In the genomic region with DNA sequence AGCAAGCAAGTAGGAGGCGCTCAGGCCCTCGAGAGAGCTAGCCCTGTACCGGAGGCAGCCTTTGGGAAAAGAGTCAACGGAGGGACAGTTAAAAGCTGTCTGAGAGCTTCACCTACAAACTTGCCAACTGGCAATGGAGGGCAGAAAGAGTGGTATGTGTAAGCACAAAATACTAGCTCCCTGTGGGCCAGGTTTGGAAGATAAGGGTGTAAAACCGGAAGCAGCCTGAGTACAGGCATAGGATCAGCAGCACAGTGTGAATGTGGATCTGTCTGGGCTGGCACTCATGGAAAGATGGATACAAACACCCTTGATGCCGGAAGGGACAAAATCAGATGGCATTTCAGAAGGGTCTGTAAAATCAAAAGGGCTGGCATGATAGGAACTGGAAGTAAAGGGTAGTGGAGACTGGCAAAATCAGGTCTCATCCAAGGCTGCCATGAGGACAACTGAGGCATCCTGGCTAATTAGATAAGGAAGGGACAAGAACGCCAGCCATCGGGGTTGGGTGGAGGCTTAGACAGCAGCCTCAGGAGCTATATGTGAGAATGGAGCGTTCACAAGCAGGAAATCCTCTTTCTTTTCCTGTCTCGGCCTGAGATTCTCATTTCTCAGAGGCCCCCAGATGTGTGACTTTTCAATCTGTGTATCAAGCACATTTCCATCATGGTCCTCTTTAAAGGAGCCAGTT, we compare ENCODE assay signal across 23 mouse cellular contexts. TPM values are rescaled to one million over a fixed set of nuclear protein-coding genes. Genes with fewer than 3 reads are reported as not detected.
DNase-seq lines count a peak whose midpoint lies in the region; ATAC-seq and TF ChIP-seq lines count a peak whose summit lies in the region.
"Had no signal": no experiment of that assay in that cellular context is flagged by ENCODE, and none has a peak within 500 bp of the region (broad histone marks: within the 10 kb centered on the region; RNA-seq: fewer than 3 reads in every experiment).

No protein-coding gene starts in this region.

- WGBS in liver, embryonic 11.5 days, result 74% methylated on average over 10 of the region's 10 CpGs
- WGBS in liver, embryonic 15.5 days (ENCODE audit: insufficient replicate concordance), result 56% methylated on average over 10 of the region's 10 CpGs

- no peaks in the 10 kb centered on the region for H3K9me3 ChIP-seq in CH12.LX (replicated peaks; ENCODE audit: low read length)
- no peaks in the 10 kb centered on the region for H3K9me3 ChIP-seq in liver, embryonic 11.5 days (ENCODE audit: control insufficient read depth, low read length)
- no peaks in the 10 kb centered on the region for H3K9me3 ChIP-seq in liver, embryonic 15.5 days (replicated peaks)
- H3K9me3 ChIP-seq: embryonic facial prominence, embryonic 15.5 days; forebrain, embryonic 12.5 days; heart, embryonic 15.5 days; hindbrain, embryonic 12.5 days had no signal

- dilution Hi-C loops in CH12.LX (cut with MboI; ENCODE audit: extremely low pct_ligation_motif_present, extremely low pct_unique_long_range_greater_than_20kb, low sequenced_read_pairs), result no loop called here

- TF ChIP-seq CTCF in CH12.LX (conservative IDR thresholded peaks at IDR 0.05 in 1 of 2, IDR thresholded peaks at IDR 0.05 in 1 of 2; ENCODE audit: low read depth in 2 of 2, low read length in 2 of 2), result no peak

- no peak overlapping the region for H3K27ac ChIP-seq in CH12.LX (ENCODE audit: insufficient read depth, low read depth)
- peak overlapping the region; percentile 11; the same call in 1 of the 2 replicates for H3K27ac ChIP-seq in liver, embryonic 11.5 days (ENCODE audit: low read depth, low read length)
- peak overlapping the region; percentile 86 for H3K27ac ChIP-seq in liver, embryonic 15.5 days (replicated peaks)
- H3K27ac ChIP-seq: embryonic facial prominence, embryonic 15.5 days; forebrain, embryonic 12.5 days; heart, adult 2 months; heart, embryonic 15.5 days; hindbrain, embryonic 12.5 days; hindbrain, postnatal 0 days had no signal

- TF ChIP-seq RAD21 in CH12.LX (IDR thresholded peaks at IDR 0.05; ENCODE audit: low read depth, low read length), result no peak

- DNase-seq in CH12.LX (ENCODE audit: extremely low read depth), result no peak
- DNase-seq in c-Kit-positive CD71-positive TER-119-positive erythroid progenitor cells, embryonic 14.5 days (ENCODE audit: low spot score), result peak; percentile 54
- no peak for DNase-seq in liver, embryonic 11.5 days (ENCODE audit: low spot score)
- DNase-seq in adrenal gland, adult 8-10 months, result no peak
- no peak for DNase-seq in retina, postnatal 1 day
- no peak for DNase-seq in heart, postnatal 4 days
- DNase-seq: adrenal gland, postnatal 25 days; cerebellum, adult 8-10 months; cerebellum, postnatal 14 days; embryo, embryonic 11 days; gastrocnemius, postnatal 10 days; heart, adult 2 months had no signal

- H3K79me2 ChIP-seq in CH12.LX (replicated peaks; ENCODE audit: control insufficient read depth, extremely low read depth, insufficient read depth, poor library complexity, severe bottlenecking), result no peaks in the 10 kb centered on the region

- peaks cover 2 to 12% of the 10 kb centered on the region in 2 experiments for H3K36me3 ChIP-seq in CH12.LX (replicated peaks in 1 of 2; ENCODE audit: control insufficient read depth in 1 of 2, insufficient read depth in 1 of 2, low read length in 1 of 2)
- peaks cover 3% of the 10 kb centered on the region; the same call in 1 of the 2 replicates for H3K36me3 ChIP-seq in liver, embryonic 11.5 days (ENCODE audit: control insufficient read depth, insufficient read depth, low read length)
- H3K36me3 ChIP-seq in liver, embryonic 15.5 days (replicated peaks), result peaks cover 48% of the 10 kb centered on the region
- H3K36me3 ChIP-seq: heart, embryonic 15.5 days had no signal

- ATAC-seq in liver, embryonic 11.5 days (replicated peaks; ENCODE audit: low FRiP score), result no peak; the same call in 1 of the 2 replicates
- peak; percentile 73 for ATAC-seq in liver, embryonic 15.5 days (ENCODE audit: insufficient read depth)
- no peak for ATAC-seq in cerebellum, adult (ENCODE audit: insufficient number of reproducible peaks, low FRiP score, low TSS enrichment)
- ATAC-seq: activated CD4-positive, CD25-positive, alpha-beta regulatory T cell, adult 4 months; forebrain, embryonic 16.5 days; hindbrain, postnatal 0 days; Patski had no signal

- TF ChIP-seq EP300 in CH12.LX (IDR thresholded peaks at IDR 0.05; ENCODE audit: low read length), result no peak

- no peak overlapping the region for H3K4me3 ChIP-seq in CH12.LX (replicated peaks in 1 of 3; ENCODE audit: low read depth in 2 of 3, low read length in 2 of 3, poor library complexity in 1 of 3)
- no peak overlapping the region for H3K4me3 ChIP-seq in liver, embryonic 11.5 days (ENCODE audit: low read depth, low read length)
- H3K4me3 ChIP-seq in liver, embryonic 15.5 days (replicated peaks), result no peak overlapping the region
- H3K4me3 ChIP-seq: embryonic facial prominence, embryonic 15.5 days; forebrain, embryonic 12.5 days; heart, adult 2 months; heart, embryonic 15.5 days; hindbrain, embryonic 12.5 days had no signal

- no peaks in the 10 kb centered on the region for H3K27me3 ChIP-seq in CH12.LX (replicated peaks)
- H3K27me3 ChIP-seq in liver, embryonic 11.5 days (replicated peaks; ENCODE audit: control insufficient read depth, insufficient read depth, low read length), result no peaks in the 10 kb centered on the region
- H3K27me3 ChIP-seq in liver, embryonic 15.5 days, result no peaks in the 10 kb centered on the region
- H3K27me3 ChIP-seq: embryonic facial prominence, embryonic 15.5 days; forebrain, embryonic 12.5 days; heart, embryonic 15.5 days; hindbrain, embryonic 12.5 days; Patski had no signal

- in situ Hi-C loops in CH12.LX (cut with MboI; ENCODE audit: low pct_ligation_motif_present, low pct_unique_long_range_greater_than_20kb, low sequenced_read_pairs), result loop anchor here (10.0 kb wide), 1 partner anchor 63 kb away; no protein-coding TSS in a partner anchor

- peak overlapping the region; percentile 40; the same call in 1 of the 2 replicates for H3K4me2 ChIP-seq in CH12.LX (ENCODE audit: insufficient read depth, low read depth, poor library complexity, severe bottlenecking)
- no peak overlapping the region for H3K4me2 ChIP-seq in liver, embryonic 11.5 days
- H3K4me2 ChIP-seq in liver, embryonic 15.5 days, result peak overlapping the region; percentile 29
- H3K4me2 ChIP-seq: embryonic facial prominence, embryonic 15.5 days; forebrain, embryonic 12.5 days; heart, embryonic 11.5 days; heart, embryonic 15.5 days; hindbrain, embryonic 12.5 days had no signal

- H3K4me1 ChIP-seq in CH12.LX (ENCODE audit: control insufficient read depth in 1 of 2, insufficient read depth in 2 of 2), result peaks cover 9 to 21% of the 10 kb centered on the region in 2 experiments; a peak in 3 of 4 replicates
- H3K4me1 ChIP-seq in liver, embryonic 11.5 days (replicated peaks; ENCODE audit: control insufficient read depth, insufficient read depth, low read length), result peaks cover 8% of the 10 kb centered on the region
- H3K4me1 ChIP-seq in liver, embryonic 15.5 days (replicated peaks), result peaks cover 44% of the 10 kb centered on the region
- H3K4me1 ChIP-seq: embryonic facial prominence, embryonic 15.5 days; forebrain, embryonic 12.5 days; heart, embryonic 15.5 days; hindbrain, embryonic 12.5 days had no signal

- no peak for TF ChIP-seq POLR2A in CH12.LX (IDR thresholded peaks at IDR 0.05; ENCODE audit: low read depth, low read length)

- H3K9ac ChIP-seq in CH12.LX (ENCODE audit: insufficient read depth, low read depth), result peak overlapping the region; percentile 60; the same call in 1 of the 2 replicates
- H3K9ac ChIP-seq in liver, embryonic 11.5 days (ENCODE audit: low read depth, low read length), result no peak overlapping the region
- peak overlapping the region; percentile 16; the same call in 1 of the 2 replicates for H3K9ac ChIP-seq in liver, embryonic 15.5 days
- H3K9ac ChIP-seq: embryonic facial prominence, embryonic 15.5 days; forebrain, embryonic 12.5 days; heart, embryonic 15.5 days; hindbrain, embryonic 12.5 days had no signal

TF ChIP-seq in CH12.LX, 34 proteins besides CTCF, POLR2A, EP300 and RAD21:
- TF ChIP-seq RCOR1 (conservative IDR thresholded peaks at IDR 0.05; ENCODE audit: low read depth, low read length) (no peak), BHLHE40 (IDR thresholded peaks at IDR 0.05; ENCODE audit: low read depth, low read length) (no peak), NRF1 (IDR thresholded peaks at IDR 0.05; ENCODE audit: low read depth, low read length) (no peak), IRF4 (IDR thresholded peaks at IDR 0.05; ENCODE audit: low read depth, low read length) (no peak), KAT2A (IDR thresholded peaks at IDR 0.05; ENCODE audit: insufficient replicate concordance, low read length) (no peak), TCF12 (IDR thresholded peaks at IDR 0.05; ENCODE audit: low read depth, low read length) (no peak)
TF ChIP-seq in CH12.LX: peak in this region for 0.

RNA-seq across cellular contexts. Expression of gene Nipa2, which starts 19.9 kb away (rescaled TPM):
- total RNA-seq in CH12.LX (2012; rRNA removed) (24.4 and 34.0 TPM in 2 replicates), CH12.LX (2014; rRNA removed) (50.4 and 61.4 TPM in 2 replicates)
- 44.0 and 45.2 TPM in 2 replicates for polyA plus RNA-seq in CH12.LX (2012; ENCODE audit: insufficient read length, low read depth)
- 42.2 and 44.6 TPM in 2 replicates for polyA plus RNA-seq in liver, embryonic 11.5 days (2014; fragmentation: Nextera tagmentation; extraction: Ambion mirVana)
- polyA plus RNA-seq in liver, embryonic 15.5 days (2015; fragmentation: Nextera tagmentation; extraction: Ambion mirVana), result 21.0 and 23.6 TPM in 2 replicates
- 10 to 100 TPM; 49.1 to 66.3 (median 54.7) TPM for total RNA-seq in adrenal gland, adult 8-10 months (2022)
- 10 to 100 TPM; 52.7 to 54.0 TPM for total RNA-seq in heart, postnatal 4 days (2021)

RNA-seq across cellular contexts. Expression of gene Nipa1, which starts 37.6 kb away (rescaled TPM):
- total RNA-seq in CH12.LX (2012; rRNA removed), result 0.25 and 0.38 TPM in 2 replicates
- 0.86 and 1.0 TPM in 2 replicates for total RNA-seq in CH12.LX (2014; rRNA removed)
- polyA plus RNA-seq in CH12.LX (2012; ENCODE audit: insufficient read length, low read depth), result 0.96 and 1.3 TPM in 2 replicates
- 14.5 and 16.2 TPM in 2 replicates for polyA plus RNA-seq in liver, embryonic 11.5 days (2014; fragmentation: Nextera tagmentation; extraction: Ambion mirVana)
- polyA plus RNA-seq in liver, embryonic 15.5 days (2015; fragmentation: Nextera tagmentation; extraction: Ambion mirVana), result 13.6 and 15.4 TPM in 2 replicates
- 10 to 100 TPM; 11.3 to 14.1 (median 12.3) TPM for total RNA-seq in adrenal gland, adult 8-10 months (2022)
- total RNA-seq in heart, postnatal 4 days (2021), result 1 to 10 TPM; 3.7 to 3.8 TPM
